Mouse (Mus musculus) ZHBTc4 (cell line): ENCODE data around the gene Rab5b.
"Not testable (repeated sequence)": the region's sequence is repeated elsewhere in the genome, so short reads cannot be mapped to it uniquely, and the experiment has no call there.

ENCODE experiments used
- DNase-seq: peaks from one replicate; pipeline ENCODE4 v3.0.0-alpha.2; 2011; ENCODE audit warnings: low read depth, low spot score

Rab5b gene

DNA sequence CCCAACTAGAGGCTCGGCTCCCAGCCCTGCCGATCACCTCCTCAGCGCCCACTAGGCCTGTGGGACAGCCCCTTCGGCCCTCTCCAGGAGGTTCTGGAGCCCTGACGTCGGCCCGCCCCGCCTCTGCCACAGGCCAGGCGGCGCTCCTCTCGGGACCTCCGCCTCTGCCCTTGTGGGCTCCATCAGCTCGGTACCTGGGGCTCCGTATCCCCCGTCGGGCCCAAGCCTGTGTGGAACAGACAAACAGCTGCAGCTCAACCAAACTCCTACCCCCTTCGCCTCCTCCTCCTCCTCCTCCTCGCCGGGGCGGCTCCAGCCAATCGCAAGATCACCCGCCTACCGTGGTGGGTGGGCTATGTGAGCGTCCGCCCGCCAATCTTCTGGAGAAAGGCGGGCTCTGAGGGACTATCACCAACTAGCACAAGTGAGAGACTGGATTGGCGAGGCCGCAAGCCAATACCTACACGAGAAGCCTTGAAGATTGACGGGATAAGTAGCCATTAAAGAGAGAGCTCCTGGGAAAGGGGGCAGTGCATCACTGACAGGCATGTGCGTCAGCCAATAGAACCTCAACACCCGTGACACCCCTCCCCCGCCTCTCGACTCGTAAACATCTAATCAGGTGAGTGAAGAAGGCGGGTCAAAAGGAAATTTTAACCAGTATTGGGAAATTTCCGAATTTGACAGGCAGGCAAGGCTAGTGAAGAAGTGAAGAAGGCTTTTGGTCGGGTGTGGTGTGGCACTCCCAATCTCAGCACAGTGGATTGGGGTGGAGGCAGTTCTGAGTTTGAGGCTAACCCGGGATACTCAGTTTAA lies at the start of gene Rab5b:
Rab5b (minus strand) TSS at position 273 of the 816 bp plus-strand sequence.
- peak; percentile 99 for DNase-seq

DNA sequence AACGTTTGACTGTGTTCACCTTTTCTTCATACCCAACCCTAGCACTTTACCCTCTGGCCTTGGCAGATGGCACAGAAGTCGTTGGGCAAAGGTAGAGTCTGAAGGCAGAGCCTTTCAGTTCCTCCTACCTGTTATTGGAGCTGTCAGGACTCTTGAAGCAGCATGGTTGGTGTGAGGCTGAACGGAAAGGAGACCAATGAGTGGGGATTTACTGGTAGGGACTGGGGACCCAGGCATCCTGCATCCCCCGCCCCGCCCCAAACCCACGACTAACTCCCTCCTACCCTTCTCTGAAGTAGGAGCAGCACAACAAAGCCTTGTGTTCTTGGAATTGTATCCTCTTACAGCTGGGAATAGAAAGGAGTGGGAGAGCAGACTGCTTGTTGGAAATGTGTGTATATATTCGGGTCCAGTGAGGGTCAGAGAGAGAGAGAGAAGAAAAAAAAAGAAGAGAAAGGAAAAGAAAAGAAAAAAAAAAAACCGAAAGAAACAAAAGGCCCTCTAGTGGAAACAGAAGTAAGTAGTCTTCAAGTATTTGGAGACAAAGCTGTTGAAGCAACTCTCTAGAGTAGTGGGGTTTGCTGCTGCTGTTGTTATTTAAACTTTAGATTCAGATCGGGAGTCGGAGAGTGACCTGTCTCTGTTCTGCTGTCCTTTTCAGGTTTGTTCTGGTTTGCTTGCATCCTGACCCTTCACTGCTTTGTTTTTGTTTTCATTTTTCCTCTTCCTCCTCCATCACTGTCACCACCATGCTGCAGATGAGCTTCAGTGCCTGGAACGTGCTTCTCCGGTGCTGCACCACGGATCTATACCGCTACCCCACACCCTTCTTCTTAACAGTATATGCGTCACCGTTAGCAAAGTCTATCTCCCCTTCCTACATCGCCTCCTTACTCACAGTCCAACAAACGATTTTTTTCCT lies 48.9 kb upstream of the Rab5b start, which contains the start of gene Dgka:
Dgka (minus strand) TSS at position 176 of the 922 bp plus-strand sequence.
- DNase-seq = peak; percentile 70

DNA sequence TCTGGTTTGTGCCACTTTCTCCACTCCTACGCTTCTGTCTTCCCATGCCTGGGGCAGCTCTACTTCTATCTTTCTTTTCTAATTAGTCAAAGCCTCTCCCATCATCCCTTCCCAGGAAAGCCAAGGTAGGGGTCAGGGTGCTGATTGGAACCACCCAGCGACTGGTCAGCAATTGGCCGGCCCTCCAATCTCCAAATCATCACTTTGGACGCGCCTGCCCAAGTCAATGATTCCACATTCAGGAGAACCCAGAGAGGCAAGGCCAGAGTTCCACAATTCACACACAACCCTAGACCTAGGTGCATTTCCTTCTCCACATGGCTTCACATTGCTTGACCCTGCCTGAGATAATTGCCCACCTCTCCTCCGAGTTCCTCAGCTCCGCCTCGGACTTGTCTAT lies 48.1 kb upstream of the Rab5b start:
- no peak for DNase-seq

DNA sequence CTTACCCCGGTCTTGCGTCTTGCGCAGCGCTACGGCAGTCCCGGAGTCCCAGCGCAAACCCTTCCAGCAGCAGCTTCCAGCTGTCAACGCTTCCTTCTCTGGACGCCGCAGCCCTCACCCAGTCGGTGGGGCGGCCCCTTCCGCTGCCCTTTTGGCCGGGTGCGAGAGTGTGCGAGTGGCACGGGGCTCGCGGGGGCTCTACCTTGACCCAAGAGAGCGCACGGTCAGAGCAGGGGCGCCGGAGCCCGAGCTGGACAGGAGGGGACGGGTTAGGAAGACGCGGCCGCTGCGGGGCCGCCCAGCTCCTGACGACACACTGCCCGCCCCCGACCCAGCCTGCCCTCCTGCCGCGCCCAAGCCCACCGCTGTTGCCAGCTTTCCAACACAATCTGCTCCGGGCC lies 47.7 kb upstream of the Rab5b start:
- DNase-seq = peak; percentile 44

DNA sequence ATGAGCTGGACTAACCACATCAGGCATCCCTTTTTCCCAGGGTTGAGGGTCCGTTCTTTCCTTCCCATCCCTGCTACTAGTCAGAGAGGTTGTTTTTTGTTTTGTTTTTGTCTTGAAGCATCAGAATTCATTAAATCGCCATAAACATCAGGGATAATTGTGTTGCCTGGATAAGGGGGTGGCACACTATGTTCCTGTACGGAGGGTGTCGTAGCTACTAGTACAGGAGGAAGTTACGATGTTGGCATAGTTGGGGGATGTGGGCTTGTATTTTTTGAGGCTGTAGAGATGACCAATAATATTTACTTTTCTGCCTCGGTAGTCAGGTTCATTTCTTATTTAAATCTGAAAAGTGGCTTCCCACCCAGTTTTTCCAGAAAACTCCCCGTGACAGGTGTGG lies 47.2 kb upstream of the Rab5b start:
- DNase-seq = no peak

DNA sequence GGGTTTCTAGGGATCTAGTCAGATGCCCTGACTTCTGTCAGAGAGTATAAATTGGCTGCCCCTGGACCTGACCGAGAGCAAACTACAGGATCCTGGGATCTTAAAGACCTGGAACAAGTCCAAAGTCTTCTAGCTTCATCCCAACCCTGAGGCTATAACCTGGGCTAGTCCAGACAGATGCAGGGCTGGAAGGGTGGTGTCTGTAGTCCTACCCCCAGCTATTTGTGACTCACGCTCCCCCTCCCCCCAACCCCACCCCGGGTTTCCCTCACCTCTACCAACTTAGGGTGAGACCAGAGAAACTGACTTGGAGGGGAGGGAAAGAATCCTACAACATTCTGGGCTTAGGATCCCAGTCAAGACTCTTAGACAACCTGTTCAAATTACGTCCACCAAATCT lies 46.6 kb upstream of the Rab5b start:
- DNase-seq = peak; percentile 58

DNA sequence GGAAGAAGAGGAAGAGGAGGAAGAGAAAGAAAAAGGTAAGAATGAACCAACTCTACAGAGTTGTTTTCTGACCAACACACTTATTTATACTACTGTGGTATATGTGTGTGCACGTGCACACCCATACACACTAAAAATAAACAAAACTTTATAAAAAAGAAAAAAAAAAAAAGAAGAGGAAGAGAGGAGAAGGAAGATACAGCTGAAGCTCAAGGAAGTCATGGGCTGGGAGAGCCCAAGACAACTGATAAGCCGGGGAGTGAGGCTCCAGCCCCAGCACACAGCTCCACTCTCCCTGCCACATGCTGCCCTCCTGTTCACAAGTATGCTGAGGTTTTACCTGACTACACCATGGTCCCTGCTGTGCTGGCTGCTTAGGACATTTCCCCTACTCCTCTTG lies 44.2 kb upstream of the Rab5b start:
- no peak for DNase-seq

DNA sequence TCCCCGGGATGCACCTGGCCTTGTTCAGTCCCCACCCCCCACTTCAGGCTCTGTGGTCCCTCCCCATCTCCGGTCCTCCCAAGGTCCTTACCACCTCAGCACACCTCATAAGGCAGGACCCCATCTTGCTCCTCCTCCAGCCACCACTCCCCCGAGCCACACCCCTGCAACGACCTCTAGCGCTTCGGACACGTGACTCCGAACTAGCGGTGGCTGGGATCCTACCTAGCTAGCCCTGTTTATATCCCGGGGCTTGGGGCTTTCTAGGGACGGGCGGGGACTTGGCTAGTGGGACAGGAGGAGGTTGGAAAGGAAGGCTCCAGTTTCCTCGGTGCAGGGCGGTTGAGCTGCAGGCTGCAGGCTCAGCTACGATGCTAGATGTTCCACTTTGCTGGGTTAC lies 41.4 kb upstream of the Rab5b start:
- peak; percentile 94 for DNase-seq

DNA sequence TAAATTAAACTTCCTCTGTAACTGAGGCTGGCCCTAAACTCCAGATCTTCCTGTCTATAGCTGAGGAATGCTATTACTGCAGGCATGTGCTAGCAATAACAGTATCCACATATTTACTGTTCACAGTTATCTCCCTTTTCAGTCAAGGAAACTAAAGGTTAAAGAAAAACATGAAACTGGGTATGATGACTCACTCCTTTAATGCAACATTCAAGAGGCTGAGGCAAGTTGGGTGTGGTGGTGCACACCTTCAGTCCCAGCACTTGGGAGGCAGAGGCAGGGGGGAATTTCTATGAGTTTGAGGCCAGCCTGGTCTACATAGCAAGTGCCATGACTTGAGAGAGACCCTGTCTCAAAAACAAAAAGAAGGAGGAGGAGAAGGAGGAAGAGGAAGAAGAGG lies 35.9 kb upstream of the Rab5b start:
- no peak for DNase-seq

DNA sequence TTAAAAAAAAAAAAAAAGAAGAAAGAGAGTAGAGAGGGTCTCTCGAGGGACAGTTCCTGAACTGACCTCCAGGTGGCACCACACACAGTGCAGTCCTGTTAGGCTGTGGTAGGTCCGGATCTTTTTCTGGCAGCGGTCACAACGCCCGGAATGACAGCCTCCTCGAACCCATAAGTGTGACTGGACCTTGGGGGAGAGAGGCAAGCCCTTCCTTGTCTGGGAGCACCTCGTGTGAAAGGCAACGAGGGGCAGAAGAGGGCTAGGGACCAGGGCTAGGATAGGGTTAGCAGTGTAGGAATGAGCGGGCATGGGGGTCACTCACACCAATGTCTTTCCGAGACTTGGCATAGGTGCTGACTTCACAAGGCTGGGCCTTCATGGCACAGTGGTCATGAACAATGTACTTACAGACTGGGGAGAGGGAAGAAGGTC lies 35.0 kb upstream of the Rab5b start:
- peak; percentile 73 for DNase-seq

DNA sequence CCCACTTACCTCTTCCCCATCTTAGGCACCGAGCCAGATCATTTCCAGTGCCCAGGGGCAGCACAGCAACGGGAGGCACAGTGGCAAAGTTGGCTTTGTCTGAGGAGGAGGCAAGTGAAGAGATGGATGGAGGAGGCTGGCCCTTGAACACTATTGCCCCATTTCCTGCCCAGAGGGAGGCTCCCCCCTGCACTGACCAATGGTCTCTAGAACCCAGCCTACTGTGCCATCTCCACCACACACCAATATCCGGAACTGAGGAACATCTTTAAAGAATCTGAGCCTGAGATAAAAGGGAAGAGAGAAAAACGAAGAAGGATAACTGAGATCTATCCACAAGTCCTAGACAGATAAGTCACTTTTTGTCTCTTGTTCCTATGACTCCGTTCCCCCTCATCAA lies 32.0 kb upstream of the Rab5b start:
- DNase-seq = no peak

DNA sequence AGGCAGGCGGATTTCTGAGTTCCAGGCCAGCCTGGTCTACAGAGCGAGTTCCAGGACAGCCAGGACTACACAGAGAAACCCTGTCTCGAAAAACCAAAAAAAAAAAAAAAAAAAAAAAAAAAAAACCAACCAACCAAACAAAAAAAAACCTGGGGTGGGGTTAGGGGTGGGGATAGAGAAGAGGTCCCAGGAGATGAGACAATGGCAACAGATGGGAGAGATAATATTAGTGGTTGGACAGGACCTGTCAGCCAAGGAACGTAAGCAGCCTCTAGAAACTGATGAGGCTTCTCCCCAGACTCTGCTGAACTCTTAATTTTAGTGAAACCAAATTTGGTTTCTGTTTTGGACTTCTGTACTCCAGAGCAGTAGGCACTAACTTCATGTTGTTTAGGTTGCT lies 29.4 kb upstream of the Rab5b start:
- DNase-seq = not testable (repeated sequence)

DNA sequence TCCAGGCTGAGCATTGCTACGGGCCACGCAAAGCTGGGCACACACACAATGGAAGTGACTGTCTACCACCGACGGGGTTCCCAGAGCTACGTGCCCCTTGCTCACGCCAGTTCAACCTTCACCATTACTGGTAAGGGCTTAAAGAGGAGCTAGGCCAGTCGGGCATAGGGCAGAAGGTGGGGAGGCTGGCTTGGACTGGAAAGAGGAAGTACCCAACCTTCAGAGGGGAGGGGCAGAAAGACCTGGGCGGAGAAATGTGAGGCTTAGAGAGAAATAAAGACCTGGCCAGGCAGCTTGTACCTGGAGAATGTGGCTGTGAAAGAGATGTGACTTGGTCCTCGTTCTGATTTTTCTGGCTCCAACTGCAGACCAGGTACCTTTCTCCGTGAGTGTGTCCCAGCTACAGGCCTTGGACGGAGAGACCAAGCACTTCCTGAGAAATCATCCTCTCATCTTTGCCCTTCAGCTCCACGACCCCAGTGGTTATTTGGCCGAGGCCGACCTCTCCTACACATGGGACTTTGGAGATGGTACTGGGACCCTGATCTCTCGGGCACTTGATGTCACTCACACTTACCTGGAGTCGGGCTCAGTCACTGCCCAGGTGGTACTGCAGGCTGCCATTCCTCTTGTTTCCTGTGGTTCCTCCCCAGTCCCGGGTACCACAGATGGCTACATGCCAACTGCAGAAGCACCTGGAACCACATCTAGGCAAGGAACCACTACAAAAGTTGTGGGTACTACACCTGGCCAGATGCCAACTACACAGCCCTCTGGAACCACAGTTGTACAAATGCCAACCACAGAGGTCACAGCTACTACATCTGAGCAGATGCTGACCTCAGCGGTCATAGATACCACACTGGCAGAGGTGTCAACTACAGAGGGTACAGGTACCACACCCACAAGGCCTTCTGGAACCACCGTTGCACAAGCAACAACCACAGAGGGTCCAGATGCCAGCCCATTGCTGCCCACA lies 19.8 kb upstream of the Rab5b start:
- DNase-seq = peak; percentile 43

DNA sequence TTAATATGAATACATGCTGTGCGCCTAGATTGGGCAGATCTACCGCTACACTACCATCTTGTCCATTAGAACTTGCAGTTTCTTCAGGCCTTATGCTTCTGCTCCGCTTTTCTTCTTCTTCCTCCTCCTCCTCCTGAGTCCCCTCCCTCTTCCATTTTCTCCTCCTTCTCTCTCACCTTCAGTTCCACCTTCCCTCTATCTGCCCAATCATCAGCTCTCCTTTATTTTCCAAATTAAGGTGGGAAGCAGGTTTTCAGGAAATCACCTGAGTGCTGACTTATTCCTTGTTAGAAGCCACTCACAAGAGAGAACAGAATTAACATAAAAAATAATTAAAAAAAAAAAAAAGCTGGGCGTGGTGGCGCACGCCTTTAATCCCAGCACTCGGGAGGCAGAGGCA lies 15.3 kb upstream of the Rab5b start:
- peak; percentile 12 for DNase-seq

DNA sequence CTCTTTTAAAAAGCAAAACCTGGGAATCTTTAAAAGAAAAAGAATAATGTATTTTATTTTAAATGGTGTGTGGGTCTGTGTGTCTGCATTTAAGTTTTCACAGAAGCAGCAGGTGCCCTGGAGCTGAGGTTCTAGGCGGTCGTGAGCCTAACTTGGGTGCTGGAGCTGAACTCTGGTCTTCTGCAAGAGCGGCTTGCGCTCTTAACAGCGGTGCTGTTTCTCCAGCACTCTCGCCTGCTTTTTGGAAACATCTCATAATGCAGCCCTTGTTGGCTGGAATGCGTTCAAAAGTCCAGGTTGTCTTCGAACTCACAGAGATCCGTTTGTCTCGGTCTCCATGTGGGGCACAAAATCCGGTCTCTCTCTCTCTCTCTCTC lies 9.2 kb upstream of the Rab5b start:
- peak; percentile 41 for DNase-seq

DNA sequence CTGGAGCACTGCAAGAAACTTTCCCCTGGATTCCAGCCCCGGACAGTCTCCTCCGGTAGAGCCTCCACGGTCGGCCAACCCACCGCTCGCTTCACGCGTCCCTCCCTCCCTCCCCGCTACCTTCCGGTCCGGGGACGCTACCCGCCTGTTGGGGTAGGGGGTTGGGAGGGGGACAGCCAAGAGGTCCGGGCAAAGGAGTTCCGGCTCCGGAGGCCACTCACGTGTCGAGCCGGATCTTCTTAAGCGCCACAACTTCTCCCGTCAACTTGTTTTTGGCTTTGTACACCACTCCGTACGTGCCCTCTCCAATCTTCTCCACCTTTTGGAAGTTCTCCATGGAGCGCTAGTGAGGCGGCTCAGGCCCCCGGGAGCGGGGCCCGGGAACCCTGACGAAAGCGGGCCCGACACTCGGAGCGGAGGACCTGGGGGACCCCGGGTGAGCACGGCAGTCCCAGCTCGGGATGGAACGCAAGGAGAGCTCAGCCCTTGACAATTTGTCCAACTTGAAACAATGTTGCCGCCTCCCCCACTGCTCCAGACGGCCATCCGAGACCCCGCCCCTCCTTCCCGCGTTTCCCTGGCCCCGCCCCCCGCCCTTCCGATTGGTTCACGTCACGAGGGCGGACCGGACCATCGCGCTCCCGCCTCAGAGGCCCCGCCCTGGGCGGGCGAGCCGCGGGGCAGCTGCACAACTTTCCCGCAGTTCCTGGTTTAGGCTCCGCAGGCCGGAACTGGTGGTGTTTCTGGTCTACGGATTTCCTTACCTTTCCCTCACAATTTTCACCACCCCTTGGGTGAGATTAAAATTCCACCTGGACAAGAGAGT lies 8.6 kb upstream of the Rab5b start, which contains the start of gene Cdk2:
Cdk2 (minus strand) TSS at position 541 of the 826 bp plus-strand sequence.
- DNase-seq = peak; percentile 97

DNA sequence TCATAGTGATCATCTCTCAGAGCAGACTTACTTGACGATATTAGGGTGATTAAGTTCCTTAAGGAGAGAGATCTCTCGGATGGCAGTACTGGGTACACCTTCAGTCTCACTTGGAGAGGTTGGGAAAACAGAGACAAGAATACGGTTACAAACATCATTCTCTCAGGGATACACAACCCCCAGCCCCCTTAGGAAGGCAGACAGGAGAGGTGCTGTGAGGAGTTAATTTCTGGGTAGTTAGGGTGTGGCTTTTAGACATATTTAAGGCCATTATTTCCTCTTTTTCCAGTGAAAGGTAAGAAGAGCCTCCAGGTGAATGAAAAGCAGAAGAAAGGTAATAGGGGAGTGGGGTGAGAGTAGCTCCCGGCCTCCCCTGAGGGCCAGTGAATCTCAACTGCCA lies 7.8 kb upstream of the Rab5b start, which contains the start of gene Pmel:
Pmel (plus strand) TSS at position 301 of the 400 bp plus-strand sequence.
- no peak for DNase-seq

DNA sequence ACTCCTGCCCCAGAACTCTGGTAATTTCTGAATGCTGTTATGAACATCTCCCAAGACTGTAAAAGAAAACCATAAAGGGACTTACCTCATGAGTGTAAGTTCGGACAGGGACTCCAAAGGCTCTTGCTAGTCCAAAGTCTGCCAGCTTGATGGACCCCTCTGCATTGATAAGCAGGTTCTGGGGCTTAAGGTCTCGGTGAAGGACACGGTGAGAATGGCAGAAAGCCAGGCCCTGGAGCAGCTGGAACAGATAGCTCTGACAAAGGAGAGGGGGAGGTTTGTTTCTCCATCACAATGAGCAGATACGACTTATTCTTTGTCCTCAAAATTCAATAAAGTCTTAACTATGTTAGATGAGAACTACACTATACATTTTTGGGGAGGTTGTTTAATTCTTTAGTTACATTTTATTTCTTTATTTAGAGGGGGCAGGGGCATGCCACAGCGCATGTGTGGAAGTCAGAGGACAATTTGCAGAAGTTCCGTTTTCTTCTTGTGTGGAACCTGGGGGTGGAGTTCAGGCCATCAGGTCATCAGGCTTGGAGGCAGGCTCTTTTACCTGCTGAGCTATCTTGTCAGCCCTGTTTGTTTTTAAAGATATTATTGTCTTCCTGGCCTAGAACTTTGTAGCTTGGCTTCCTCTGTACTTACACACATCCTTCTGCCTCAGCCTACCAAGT lies 6.4 kb upstream of the Rab5b start:
- DNase-seq = no peak

DNA sequence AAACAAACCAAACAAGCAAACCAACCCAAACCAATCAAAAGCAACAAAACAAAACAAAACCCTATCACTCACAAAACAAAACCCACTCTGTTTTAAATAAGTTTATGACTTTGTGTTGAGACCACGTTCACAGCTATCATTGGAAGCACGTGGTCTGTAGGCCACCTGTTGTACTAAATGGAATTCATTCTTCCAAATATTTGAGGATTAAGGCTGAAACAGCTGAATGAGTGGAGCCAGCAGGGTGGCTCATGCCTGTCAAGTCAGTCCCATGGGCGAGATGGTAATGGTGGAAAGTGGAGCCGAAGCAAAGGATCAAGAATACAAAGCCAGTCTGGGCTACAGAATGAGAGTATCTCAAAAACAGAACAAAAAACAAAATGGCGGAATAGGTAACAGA lies 4.6 kb upstream of the Rab5b start:
- no peak for DNase-seq

DNA sequence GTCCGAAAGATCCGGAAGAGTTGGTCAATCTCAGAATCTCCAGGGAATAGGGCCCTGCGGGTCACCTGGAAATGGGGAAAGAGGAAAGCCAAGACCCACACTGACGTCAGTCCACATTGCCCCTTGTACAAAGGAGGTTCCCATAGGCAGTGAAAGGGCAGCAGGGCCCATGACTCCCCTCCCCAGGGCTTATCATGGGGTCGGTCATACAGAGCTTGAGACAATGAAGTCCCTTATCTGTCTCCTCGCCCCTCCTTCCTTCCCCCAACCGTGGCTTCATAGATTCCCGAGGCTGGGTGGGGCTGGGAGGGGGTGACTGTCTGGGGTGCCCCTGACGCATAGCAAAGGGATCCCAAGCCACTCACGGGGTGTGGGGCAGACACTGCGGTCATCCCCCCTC lies 3.5 kb upstream of the Rab5b start:
- DNase-seq = no peak
